Mouse (Mus musculus) spleen, adult 2 months (tissue): ENCODE measurements around the gene Rhoa.

Experiments
- CTCF ChIP-seq: fragments of 200-500 bp; IDR thresholded peaks from 2 replicates; pipeline ENCODE4 v1.5.1; 2011; ENCODE audit warnings: mild to moderate bottlenecking, inconsistent platforms; ENCODE audit not compliant: insufficient read depth, insufficient read length, insufficient replicate concordance; ENCODE audit errors: extremely low read depth
- POLR2A ChIP-seq: fragments of 200-500 bp; IDR thresholded peaks from 2 replicates; pipeline ENCODE4 v1.6.1; 2011; ENCODE audit warnings: low read depth, low read length, inconsistent platforms

DNA sequence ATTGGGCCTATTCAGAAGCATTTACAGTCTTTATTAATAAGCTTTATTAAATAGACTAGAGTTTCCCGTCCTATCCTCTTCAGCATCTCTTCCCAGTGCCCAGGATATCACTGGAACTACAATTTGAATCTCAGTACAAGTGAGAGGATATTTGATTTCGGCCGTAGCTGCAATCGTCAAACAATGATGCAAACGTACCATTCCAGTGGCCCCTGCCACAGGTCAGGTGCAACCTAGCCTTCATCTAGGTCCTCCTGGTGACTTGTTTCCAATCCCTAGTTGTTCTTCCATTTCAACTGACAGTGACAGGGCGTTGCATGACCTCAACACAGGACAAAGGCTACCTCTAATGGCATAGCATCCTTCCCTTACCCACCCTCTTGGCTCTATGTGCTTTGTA lies 15.2 kb upstream of the Rhoa start:
- TF ChIP-seq CTCF: no peak
- TF ChIP-seq POLR2A: no peak
